Mouse (Mus musculus) embryo, embryonic 10 days (tissue): ENCODE results near the gene Zfp354b.

Source experiments
- DNase-seq: peaks from one replicate; pipeline ENCODE4 v3.0.0-alpha.2; 2015; ENCODE audit warnings: low spot score

The Zfp354b gene

GRCm38 (mm10) chr11:50931451-50931866 lies at the start of gene Zfp354b:
Gene Zfp354b, minus strand, starts transcription at chr11:50931633.
- DNase-seq: peak; percentile 87

DNA sequence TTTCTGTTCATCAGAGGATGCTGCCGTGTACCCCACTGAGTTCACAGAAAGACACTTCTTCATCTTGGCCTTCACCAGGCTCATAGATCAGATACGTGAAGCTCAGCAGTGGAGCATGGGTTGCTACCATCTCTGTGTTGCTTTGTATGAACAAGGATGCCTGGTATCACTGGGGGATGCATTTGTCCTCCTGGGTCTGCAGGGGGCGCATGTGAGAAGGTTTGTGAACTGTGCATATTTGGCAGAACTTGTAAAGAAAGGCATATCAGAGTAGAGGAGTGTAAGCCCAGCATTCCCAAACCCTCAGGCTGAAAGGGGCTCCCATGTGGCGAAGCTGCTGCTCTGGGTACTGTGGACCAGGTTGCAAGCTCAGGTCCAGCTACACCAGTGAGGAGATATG lies 45.8 kb upstream of the Zfp354b start:
- DNase-seq: no peak

GRCm38 (mm10) chr11:50966230-50966629 lies 34.8 kb upstream of the Zfp354b start, which contains the start of gene Olfr1378:
Gene Olfr1378, plus strand, starts transcription at chr11:50966530.
- DNase-seq: no peak

DNA sequence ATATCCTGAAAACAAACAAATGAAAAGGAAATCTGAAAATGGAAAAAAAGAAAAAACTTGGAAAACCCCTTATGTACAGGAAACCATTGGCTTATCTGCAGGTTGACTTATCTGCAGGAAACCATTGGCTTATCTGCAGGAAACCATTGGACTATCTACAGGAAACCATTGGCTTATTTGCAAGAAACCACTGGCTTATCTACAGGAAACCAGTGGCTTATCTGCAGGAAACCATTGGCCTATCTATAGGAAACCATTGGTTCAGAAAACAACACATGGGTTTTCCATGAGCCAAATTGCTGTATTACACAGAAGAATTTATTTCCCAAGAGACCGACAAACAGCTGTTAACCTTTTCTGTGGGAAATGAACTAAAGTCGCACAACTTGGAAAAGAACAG lies 33.5 kb upstream of the Zfp354b start:
- DNase-seq: no peak

- DNase-seq: no peak
Observed at GRCm38 (mm10) chr11:50953665-50954064, 22.2 kb upstream of the Zfp354b start, which contains the start of gene Prop1. Gene Prop1, minus strand, starts transcription at chr11:50953765.

DNA sequence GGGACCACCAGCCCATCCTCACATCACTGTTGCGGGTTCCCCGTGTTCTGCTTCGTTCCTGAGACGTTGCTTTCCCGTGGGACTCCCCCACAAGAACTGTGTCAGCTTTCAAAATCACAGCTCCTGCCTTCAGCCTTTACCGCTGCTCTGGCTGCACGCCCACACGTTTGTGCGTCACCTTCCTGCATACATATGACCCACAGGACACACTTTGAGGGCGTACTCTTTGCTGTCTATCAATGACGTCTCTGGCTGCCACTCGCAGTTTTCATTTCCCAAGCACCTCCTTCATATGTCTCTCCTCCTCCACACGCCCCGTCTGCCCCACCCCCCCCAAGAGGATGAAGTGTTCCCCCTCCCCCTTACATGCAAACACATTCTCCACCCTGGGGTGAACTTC lies 20.9 kb upstream of the Zfp354b start:
- DNase-seq: no peak

DNA sequence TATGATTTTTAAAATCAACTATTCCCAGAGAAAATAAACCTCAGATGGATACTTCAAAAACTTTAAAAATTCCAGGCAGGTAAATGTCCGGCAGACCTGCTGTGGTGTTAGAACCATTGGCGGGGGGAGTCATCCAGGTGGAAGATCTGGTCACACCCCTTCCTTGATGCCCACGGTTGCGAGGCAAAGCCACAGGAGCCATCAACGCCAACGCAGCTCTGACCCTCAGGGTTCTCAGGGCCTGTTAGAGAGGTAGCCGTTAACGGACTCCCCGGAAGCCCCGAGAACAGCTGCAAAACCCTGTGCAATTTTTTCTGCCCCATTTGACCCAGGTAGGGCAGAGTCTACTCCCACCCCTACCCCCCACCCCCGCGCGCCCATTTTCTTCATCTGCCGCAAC lies 12.1 kb upstream of the Zfp354b start, which contains the start of gene 4933414I15Rik:
4933414I15Rik (minus strand) TSS at position 260 of the 400 bp plus-strand sequence.
- no peak for DNase-seq

DNA sequence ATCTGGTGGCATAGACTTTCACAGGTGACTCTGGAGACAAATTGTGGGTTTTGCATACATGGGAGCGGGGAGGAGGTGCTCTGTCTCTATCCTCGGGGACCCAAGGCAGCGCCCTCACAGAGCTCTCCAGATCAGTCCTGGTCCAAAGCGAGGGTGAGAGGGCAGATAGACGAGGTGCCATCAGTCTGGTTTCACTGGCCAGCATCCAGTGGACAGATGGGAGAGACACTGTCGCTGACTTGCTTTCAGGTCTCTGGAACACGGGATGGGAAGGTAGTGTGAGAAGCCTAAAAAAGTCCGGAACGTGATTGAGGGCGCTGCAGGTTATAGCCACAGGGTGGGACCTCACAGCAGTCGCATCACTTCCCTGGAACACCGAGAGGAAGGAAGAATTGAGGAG lies 11.0 kb upstream of the Zfp354b start:
- DNase-seq: no peak

DNA sequence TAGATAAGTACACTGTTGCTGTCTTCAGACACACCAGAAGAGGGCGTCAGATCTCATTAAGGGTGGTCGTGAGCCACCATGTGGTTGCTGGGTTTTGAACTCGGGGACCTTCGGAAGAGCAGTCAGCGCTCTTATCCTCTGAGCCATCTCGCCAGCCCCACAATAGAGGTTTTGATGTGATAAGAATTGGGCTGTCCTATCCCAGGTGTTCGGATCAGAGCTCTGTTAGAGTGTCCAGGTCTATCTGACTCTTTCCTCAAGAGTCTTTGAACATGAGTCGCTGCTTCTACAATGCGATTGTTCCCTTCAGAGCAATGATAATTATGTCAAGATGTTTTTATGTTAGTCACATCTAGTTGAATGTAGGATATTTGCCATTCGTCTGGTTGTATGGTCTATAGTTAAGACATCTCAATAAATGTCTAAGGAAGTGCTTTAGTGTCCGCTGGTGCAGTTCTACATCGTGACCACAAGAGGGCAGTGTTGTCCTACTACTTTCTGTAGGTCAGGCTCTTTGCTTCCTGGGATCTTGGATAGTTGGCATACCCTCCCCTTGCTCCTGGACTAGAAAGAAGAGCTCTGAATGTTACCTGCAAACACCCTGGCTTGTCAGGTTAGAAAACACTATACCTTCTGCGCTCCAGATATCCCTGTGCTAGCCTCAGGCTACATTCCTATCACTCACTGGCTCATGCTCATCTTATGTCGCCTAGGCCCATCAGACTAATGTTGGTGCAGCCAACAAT lies 8.4 kb upstream of the Zfp354b start:
- peak; percentile 87 for DNase-seq

- no peak for DNase-seq
Observed at GRCm38 (mm10) chr11:50938435-50938834, 7.0 kb upstream of the Zfp354b start.

DNA sequence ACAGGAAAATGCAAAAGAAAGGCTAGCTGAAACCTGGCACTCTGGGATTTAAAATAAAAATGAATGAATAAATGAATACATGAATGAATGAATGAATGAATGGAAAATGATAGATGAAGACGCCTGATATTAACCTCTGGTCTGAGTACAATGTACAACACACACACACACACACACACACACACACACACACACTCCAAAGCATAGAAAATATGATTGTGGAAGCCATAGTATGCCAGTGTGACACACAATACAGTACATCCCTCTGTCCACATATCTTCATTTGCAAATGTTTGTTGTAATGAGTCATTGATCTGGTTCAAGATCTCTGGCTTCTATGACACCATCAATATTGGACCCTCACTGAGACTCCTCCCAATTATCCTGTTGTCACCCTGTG lies 607 bp upstream of the Zfp354b start:
- DNase-seq: no peak

GRCm38 (mm10) chr11:50931021-50931420 lies 412 bp downstream of the Zfp354b start:
- DNase-seq: peak; percentile 11

- DNase-seq: peak; percentile 12
Observed at GRCm38 (mm10) chr11:50930469-50931014, 891 bp downstream of the Zfp354b start.

GRCm38 (mm10) chr11:50915671-50916320 lies 15.6 kb downstream of the Zfp354b start, which contains the start of gene Zfp2:
Gene Zfp2, minus strand, starts transcription at chr11:50916165.
- DNase-seq: peak; percentile 95

GRCm38 (mm10) chr11:50914461-50914860 lies 17.0 kb downstream of the Zfp354b start:
- DNase-seq: no peak

- no peak for DNase-seq
Observed at GRCm38 (mm10) chr11:50913301-50913700, 18.1 kb downstream of the Zfp354b start.

DNA sequence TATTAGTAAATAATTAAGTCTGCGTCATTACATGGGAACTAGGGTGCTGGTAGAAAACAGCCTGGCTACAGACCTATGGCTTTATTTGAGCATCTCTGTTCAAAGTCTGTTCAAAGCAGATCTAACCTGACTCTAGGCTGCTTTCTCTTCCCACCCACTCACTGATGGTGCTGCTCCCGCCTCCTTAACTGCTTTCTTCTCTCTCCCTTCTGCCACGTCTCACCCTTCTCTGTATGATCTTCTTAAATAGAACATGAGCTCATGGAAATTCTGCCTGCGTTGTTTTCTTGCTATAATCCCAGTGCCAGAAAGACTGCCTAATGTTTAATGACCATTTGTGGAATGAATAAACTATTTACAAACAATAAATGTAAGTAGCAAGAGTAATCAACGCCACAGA lies 23.3 kb downstream of the Zfp354b start:
- no peak for DNase-seq

GRCm38 (mm10) chr11:50897359-50897758 lies 34.1 kb downstream of the Zfp354b start:
- no peak for DNase-seq

DNA sequence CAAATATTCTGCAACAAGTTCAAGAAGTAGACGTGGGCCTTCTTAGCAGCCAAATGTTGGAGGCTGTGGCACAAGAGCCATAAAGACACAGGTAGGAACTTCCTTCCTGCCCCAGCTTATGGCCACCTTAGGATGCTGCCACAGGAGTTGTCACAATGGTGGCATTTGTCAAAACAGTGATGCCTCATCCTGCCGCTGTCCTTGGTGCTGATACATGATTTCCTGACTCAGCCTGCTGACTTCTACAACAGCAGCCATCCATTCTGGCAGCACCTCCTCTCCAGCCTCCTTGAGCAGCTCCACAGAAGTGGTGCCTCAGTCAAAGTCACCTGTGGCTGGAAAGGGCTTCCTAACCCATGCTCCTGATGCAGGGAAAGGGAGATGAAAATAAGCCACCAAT lies 39.0 kb downstream of the Zfp354b start:
- DNase-seq: peak; percentile 38

- DNase-seq: peak; percentile 96
Observed at GRCm38 (mm10) chr11:50887390-50888128, 43.9 kb downstream of the Zfp354b start, which contains the start of gene Zfp454. Gene Zfp454, minus strand, starts transcription at chr11:50887651.

- peak; percentile 15 for DNase-seq
Observed at GRCm38 (mm10) chr11:50886933-50887293, 44.5 kb downstream of the Zfp354b start.

GRCm38 (mm10) chr11:50886231-50886932 lies 45.1 kb downstream of the Zfp354b start:
- peak; percentile 28 for DNase-seq
